Mouse (Mus musculus) heart, postnatal 14 days (tissue): ENCODE measurements at regions not wholly inside any gene's neighbourhood (a gene's known extent, or its start where the extent isn't known, plus 50 kb on each side); places are given as distances from the start of the nearest gene placed in this dataset.

ENCODE experiments used
- DNase-seq, 2 experiments: peaks; one replicate each; pipeline ENCODE4 v3.0.0; 2021 to 2022
- intact Hi-C: fragments of 180-260 bp; cut with DNase I; formaldehyde crosslinking; loops from one replicate; pipeline ENCODE4 v1.15.1; 2025

DNA sequence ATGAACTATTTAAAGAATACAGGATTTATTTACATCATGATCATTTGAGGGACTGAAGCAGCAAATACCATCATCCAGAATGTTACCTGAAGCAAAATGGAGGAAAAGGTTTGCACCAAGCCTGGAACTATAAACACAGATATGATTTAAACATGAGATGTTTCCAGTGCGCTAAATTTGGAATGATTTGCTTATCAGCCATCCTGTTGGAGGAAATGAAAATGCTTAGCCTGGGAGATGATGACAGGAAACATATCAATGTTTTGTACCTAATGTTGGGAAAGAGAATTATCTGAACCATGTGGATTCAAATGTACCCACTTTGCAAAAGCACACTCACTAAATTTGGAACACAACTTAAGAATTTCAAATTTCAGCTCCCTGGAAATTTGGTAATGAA is 149.3 kb downstream of the Adgra3 start:
- intact Hi-C loops = no loop called here
- DNase-seq = no peak

DNA sequence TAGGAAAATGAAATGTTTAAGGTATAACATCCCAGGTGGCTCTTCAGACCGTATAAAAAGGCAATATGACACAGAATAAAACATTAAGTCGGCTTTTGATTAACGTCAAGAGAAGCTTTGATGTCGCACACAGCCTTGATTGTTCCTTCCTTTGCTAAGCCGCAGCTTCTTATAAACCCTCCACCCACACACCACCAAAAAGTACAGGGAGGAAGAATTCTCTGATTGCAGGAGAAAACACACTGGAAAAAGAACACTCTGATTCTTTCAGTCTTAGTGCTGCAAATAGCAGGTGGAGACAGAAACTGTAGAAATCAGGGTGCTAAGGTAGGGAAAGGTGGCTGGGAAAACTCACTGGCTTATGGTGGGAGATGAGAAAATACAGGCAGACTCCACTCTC is 162.7 kb downstream of the Adgra3 start:
- intact Hi-C loops = no loop called here
- no peak for DNase-seq

DNA sequence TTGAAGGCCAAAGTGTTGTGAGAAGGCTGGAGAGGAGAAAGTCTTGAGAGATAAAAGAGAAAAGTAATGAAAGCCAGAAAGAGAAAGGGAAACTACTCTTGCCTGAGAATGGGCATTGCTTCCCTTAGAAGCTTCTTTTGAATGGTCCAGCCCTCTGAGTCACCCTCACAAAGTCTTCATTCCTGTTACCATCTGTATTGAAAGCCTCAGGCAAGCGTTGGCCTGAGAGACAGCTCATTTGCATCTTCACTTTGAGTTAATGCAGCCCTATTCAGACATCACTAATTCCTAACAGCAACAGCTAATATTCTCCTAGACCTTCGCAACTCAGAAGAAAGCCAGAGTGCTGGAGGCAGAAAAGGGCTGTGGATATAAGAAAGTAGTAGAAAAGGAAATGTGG is 178.4 kb downstream of the Adgra3 start:
- intact Hi-C loops = no loop called here
- no peak for DNase-seq

GRCm38 (mm10) chr5:49876240-49876639 is 182.6 kb downstream of the Adgra3 start:
- DNase-seq = no peak
- intact Hi-C loops = no loop called here

DNA sequence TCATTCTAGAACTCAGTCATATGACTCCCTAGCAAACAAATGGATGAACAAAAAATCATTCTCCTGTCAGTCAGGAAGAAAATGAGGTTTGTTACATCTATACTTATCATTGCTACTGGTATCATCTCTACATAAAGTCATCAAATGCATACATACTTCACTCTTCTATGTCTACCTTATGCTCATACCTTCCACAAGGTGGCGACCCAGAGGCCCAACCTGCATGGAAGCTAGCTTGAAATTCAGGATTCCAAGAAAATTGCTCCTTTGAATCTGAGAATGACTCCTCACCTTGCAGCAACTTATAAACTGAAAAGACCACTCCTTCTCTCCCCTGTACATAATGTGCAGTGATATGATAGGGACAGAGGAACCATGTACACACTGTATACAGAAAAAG is 201.6 kb downstream of the Adgra3 start:
- intact Hi-C loops = loop anchor here (10.0 kb wide), 1 partner anchor 108 kb away; no protein-coding TSS in a partner anchor

DNA sequence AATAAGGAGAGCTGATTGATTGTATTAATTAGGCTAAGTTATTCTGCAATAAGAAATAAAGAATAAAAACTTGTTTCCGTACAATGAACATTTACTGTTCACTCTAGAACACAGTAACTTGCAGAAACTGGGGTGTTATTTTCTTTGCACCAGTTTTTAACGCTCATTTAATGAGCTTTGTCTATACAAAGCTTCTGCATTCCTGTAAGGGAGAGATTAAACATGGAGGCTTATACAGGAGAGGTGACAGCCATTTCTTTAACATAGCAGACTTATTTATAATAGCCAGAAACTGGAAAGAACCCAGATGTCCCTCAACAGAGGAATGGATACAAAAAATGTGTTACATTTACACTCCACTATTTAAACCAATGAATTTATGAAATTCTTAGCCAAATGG is 202.8 kb downstream of the Adgra3 start:
- DNase-seq = no peak
- intact Hi-C loops = loop anchor here (10.0 kb wide), 1 partner anchor 109 kb away; no protein-coding TSS in a partner anchor

More for the DNA sequence above, 201.6 kb downstream of the Adgra3 start:
- peak in 1 of 2 experiments; percentile 1 for DNase-seq

- no peak for DNase-seq
Measured at GRCm38 (mm10) chr5:49848680-49849079, 210.1 kb downstream of the Adgra3 start.

DNA sequence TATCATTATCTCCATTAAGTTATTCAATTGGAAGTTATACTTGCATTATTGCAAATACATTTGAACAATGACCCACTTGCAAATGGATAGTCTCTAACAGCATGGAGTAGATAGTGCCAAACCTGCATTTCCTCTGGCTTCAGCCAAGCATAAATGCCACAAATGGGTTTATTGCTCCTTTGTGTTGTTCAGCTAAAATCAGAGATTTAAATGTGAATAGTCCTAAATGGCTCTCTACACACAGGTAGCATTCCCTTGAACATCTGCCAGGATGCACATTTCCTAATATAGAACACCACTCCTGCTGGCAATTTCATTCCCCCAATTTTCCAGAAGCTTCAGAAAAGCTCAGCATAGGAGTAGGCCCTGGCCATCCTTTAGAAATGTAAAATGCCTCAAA is 210.6 kb downstream of the Adgra3 start:
- intact Hi-C loops = no loop called here
- no peak for DNase-seq

More at GRCm38 (mm10) chr5:49848680-49849079, 210.1 kb downstream of the Adgra3 start:
- intact Hi-C loops = no loop called here

DNA sequence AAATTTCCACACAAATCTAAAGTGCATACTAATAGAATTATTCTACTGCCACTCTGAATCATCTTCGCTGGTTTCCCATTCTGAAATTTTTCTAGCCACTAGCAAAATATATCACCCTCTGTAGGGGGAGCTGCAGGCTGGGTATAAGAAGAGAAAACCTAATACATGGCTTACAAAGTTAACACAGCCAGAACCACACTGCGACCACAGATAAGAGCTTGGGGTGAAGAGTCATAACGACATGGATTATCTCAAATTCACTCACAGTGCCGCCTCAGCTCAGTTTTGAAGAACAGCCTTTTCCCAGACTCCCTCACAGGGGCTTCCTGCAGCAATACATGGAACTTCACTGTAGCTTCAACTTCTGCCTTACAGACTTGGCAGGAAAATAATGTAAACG is 240.0 kb downstream of the Adgra3 start:
- DNase-seq = no peak
- intact Hi-C loops = no loop called here

GRCm38 (mm10) chr5:49816751-49817150 is 242.1 kb downstream of the Adgra3 start:
- DNase-seq = no peak
- intact Hi-C loops = no loop called here

- intact Hi-C loops = no loop called here
- DNase-seq = no peak
Measured at GRCm38 (mm10) chr5:49813335-49813734, 245.5 kb downstream of the Adgra3 start.

- DNase-seq = no peak
- intact Hi-C loops = no loop called here
Measured at GRCm38 (mm10) chr5:49788494-49789160, 263.9 kb upstream of the Kcnip4 start.

GRCm38 (mm10) chr5:49783728-49784127 is 259.0 kb upstream of the Kcnip4 start:
- DNase-seq = no peak
- intact Hi-C loops = no loop called here

- intact Hi-C loops = no loop called here
- no peak for DNase-seq
Measured at GRCm38 (mm10) chr5:49761054-49761453, 236.3 kb upstream of the Kcnip4 start.

DNA sequence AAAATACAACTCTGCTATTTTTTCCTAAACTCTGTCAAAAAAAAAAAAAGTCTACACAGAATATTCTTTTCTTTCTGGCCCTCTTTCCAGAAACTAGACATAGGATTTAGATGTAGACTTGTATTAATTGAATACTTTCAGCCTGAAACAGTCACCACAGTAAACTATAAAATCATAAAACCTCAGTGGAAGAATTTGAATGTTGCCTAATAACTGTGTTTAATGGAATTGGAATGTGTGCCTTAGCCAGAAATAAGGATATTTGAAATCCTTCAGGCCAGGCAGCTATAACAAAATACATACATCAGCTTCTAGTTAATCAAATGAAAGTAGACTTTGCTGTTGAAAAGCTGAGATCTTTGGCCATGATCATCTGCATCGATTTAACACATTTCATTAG is 230.8 kb upstream of the Kcnip4 start:
- intact Hi-C loops = no loop called here
- no peak for DNase-seq

DNA sequence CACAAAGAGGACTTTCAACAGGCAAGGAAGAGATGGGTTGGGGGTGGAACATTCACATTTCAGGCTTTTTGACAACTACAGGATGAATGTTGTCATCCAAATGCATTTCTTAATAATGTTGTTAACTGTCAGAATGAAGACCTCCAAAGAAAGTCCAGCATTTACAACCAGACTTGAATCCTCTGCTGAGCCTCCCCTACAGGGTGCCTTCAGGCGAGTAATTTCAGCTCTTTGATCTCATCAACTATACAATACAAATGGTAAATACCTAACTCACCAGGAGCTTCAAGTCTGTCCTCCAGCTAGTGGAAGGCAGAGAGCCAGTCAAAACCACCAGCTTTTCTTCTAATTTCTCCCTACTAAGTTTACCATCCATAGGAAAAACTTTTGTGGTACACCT is 187.9 kb upstream of the Kcnip4 start:
- no peak for DNase-seq
- intact Hi-C loops = no loop called here

GRCm38 (mm10) chr5:49682156-49682555 is 157.4 kb upstream of the Kcnip4 start:
- intact Hi-C loops = no loop called here
- DNase-seq = no peak

DNA sequence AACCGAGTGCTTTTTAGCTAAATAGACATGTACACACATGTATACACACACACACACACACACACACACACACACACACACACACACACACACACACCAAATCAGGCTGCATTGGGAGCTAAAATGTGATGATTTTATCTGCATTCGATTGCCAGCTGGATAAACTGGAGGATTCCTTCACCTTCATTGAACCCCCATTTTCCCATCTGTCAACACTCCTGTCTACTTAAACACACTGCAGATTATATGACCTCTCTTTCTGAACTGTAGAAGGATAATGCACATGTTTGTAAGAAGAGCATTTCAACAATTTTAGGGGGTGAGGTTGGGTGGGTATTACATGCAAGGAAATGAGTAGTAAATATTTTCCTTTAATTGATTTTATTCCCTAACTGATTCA is 156.8 kb upstream of the Kcnip4 start:
- no peak for DNase-seq
- intact Hi-C loops = no loop called here

DNA sequence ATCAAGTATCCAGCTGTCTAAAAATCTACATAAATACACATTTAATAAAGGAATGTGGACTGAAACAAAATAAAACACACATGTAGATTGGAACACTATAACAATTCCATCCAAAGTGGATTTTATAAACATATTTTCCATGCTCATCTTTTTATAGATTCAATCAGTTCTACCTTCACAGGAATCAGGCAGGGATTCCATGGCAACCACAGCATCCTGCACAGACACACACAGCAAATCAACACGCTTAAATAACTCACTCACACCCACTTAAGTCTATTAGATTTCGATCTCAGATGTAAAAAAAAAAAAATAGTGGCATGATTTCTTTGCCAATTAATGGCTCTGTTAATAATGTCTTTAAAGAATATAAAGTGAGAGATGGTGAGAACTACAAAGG is 151.2 kb upstream of the Kcnip4 start:
- DNase-seq = no peak
- intact Hi-C loops = no loop called here

DNA sequence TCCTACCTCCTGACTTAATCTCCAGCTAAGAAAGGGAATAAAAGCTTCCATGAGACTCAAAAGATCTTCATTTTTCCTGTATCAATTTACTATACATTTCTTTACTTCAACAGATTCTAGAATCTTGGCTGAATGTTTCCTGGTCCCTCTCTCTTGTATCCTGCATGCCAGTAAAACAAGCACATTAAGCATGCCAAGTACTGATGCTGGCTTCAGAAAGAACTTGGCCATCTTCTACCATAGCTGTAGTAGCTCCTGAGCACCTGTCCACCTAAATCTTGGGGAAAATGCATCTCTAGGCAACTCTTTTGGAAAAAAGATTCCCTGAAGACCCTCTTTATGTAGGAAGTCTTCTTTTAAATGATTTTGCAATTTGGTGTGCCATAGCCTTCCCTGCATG is 140.5 kb upstream of the Kcnip4 start:
- intact Hi-C loops = no loop called here
- no peak for DNase-seq

DNA sequence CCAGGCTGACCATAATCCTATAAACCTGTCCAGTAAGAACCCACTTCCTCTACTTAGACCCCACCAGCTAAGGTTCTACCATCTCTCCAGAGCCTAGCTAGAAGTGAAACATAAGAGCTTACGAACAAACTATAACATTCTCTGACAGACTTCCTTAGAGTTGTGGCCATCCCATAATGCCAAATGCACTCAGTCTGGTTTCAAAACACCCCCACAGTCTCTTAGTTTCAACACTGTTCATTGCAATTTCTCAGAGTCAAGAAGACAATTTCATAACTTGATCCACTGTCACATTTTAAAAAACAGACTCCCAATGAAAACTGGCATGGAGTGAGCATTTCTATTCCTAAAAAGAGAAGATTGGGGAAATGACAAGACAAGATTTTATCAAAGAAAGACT is 139.2 kb upstream of the Kcnip4 start:
- intact Hi-C loops = no loop called here
- no peak for DNase-seq

- intact Hi-C loops = no loop called here
- DNase-seq = no peak
Measured at GRCm38 (mm10) chr5:49662096-49662495, 137.4 kb upstream of the Kcnip4 start.

- intact Hi-C loops = no loop called here
- no peak for DNase-seq
Measured at GRCm38 (mm10) chr5:49660598-49660997, 135.9 kb upstream of the Kcnip4 start.
